Mouse (Mus musculus): ENCODE results near the gene Stk17b. TPM values are rescaled to one million over a fixed set of nuclear protein-coding genes. Genes with fewer than 3 reads are reported as not detected.

Gene Stk17b
- polyA plus RNA-seq (2014; fragmentation: Illumina TruSeq; extraction: RNeasy Lipid Tissue Mini Kit (QIAGEN cat#74804)): 103 TPM

GRCm38 (mm10) chr1:53784721-53785418 lies at the start of gene Stk17b:
TSS of gene Stk17b (minus strand) at chr1:53785224.

GRCm38 (mm10) chr1:53706431-53707361 lies 78.3 kb downstream of the Stk17b start, which contains the start of gene Dnah7a:
TSS of gene Dnah7a (minus strand) at chr1:53706784.

Other genes with a start within 250 kb of the Stk17b start
- gene Dnah7a, start 78.4 kb downstream of the Stk17b start, polyA plus RNA-seq (2014; fragmentation: Illumina TruSeq; extraction: RNeasy Lipid Tissue Mini Kit (QIAGEN cat#74804)): 2.5 TPM

Measured in ovary, adult 10 weeks (tissue).